Mouse (Mus musculus): ENCODE measurements around the gene Olfr1436. TPM values are rescaled to one million over a fixed set of nuclear protein-coding genes. Genes with fewer than 3 reads are reported as not detected.
"Not testable (repeated sequence)": the region's sequence is repeated elsewhere in the genome, so short reads cannot be mapped to it uniquely, and the experiment has no call there.

The Olfr1436 gene
- polyA plus RNA-seq (2016; fragmentation: Nextera tagmentation; extraction: Ambion mirVana) = not detected in 2 replicates

- not testable (repeated sequence) for H3K4me1 ChIP-seq
Observed at GRCm38 (mm10) chr19:12299030-12299429, at the start of gene Olfr1436. Gene Olfr1436 (minus strand): TSS chr19:12299130.

DNA sequence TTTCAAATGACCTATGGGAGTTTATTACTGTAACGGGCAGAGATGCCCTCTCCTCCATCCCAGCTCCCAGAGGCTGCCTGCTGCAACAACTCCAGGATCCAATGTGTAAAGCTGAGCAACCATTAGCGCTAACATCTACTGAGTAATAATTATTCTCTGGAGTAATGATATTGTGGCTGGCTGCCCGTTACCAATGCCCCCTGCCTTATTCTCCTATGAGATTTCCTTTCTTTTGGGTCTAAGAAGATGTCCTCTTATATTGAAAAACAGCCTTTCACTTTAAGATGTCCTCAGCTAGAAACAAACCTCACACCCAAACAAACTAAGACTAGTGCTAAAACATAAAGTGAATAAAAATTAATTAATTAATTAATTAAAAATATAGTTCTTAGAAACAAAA, 36.9 kb upstream of the Olfr1436 start, which contains the start of gene Olfr1438-ps1:
Gene Olfr1438-ps1, minus strand, starts transcription at position 101 of the 400 bp plus-strand sequence.
- Histone ChIP-seq H3K9me3 (no peaks in the 10 kb centered on the region), H3K27me3 (replicated peaks; ENCODE audit: low read depth, poor library complexity, severe bottlenecking) (no peaks in the 10 kb centered on the region), H3K27ac (replicated peaks) (no peak within 1 kb of the TSS), H3K36me3 (replicated peaks) (no peaks in the 10 kb centered on the region), H3K4me1 (no peaks in the 10 kb centered on the region), H3K4me3 (no peak within 1 kb of the TSS)
- no peak for DNase-seq (ENCODE audit: low spot score)
- 84% methylated on average over 3 of the region's 3 CpGs for WGBS

More at GRCm38 (mm10) chr19:12299030-12299429, at the start of gene Olfr1436:
- H3K9me3 ChIP-seq; H3K27me3 ChIP-seq (replicated peaks; ENCODE audit: low read depth, poor library complexity, severe bottlenecking); H3K36me3 ChIP-seq (replicated peaks); H3K27ac ChIP-seq (replicated peaks); H3K4me3 ChIP-seq; DNase-seq (ENCODE audit: low spot score): not testable (repeated sequence)
- 84% methylated on average over 1 of the region's 1 CpGs for whole genome bisulfite sequencing

- H3K27ac ChIP-seq (replicated peaks) = no peak within 1 kb of the TSS
- H3K36me3 ChIP-seq (replicated peaks) = no peaks in the 10 kb centered on the region
- WGBS = 82% methylated on average over 2 of the region's 2 CpGs
- no peaks in the 10 kb centered on the region for H3K27me3 ChIP-seq (replicated peaks; ENCODE audit: low read depth, poor library complexity, severe bottlenecking)
- H3K4me3 ChIP-seq = no peak within 1 kb of the TSS
- no peaks in the 10 kb centered on the region for H3K4me1 ChIP-seq
- no peak for DNase-seq (ENCODE audit: low spot score)
- no peaks in the 10 kb centered on the region for H3K9me3 ChIP-seq
Observed at GRCm38 (mm10) chr19:12325001-12325400, 26.1 kb upstream of the Olfr1436 start, which contains the start of gene Olfr1437. Gene Olfr1437 (minus strand): TSS chr19:12325101.

DNA sequence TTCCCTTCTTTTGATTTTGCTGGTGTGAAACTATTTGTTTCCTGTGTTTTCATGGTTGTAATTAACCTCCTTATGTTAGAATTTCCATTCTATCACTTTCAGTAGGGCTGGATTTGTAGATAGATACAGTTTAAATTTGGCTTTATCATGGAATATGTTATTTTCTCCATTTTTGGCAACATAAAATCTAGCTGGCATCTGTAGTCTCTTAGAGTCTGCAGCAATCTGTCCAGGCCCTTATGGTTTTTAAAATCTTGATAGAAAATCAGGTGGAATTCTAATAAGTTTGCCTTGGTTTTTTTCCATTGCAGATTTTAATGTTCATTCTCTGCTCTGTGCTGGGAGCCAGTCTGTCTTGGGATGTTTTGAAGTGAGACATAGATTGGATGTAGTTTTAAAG, 6.0 kb downstream of the Olfr1436 start:
- no peak for DNase-seq (ENCODE audit: low spot score)
- Histone ChIP-seq H3K36me3 (replicated peaks) (no peaks in the 10 kb centered on the region), H3K27ac (replicated peaks) (no peak overlapping the region), H3K4me1 (no peaks in the 10 kb centered on the region), H3K4me3 (no peak overlapping the region), H3K27me3 (replicated peaks; ENCODE audit: low read depth, poor library complexity, severe bottlenecking) (no peaks in the 10 kb centered on the region), H3K9me3 (no peaks in the 10 kb centered on the region)

DNA sequence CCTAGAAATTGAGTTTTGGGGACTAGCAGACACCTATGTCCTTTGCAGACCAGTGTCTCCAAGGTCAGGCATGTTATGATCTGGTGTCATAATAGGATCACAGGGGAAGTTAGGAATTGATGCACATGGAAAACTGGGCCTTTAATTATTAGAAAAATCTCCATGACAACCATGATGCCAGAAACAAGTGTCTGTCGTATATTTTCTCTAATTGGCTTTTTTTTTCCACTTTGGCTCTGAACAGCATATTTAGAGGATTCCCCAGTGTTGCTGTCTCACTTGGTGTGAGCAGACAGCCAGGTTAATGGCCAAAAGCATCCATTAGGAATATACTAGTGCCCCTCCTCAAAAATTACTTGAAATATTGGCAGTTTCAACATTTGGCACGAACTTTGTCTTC, 19.4 kb downstream of the Olfr1436 start, which contains the start of gene Olfr1434:
Gene Olfr1434, plus strand, starts transcription at position 301 of the 400 bp plus-strand sequence.
- H3K27ac ChIP-seq (replicated peaks) = no peak within 1 kb of the TSS
- H3K4me1 ChIP-seq = no peaks in the 10 kb centered on the region
- H3K4me3 ChIP-seq = no peak within 1 kb of the TSS
- no peaks in the 10 kb centered on the region for H3K36me3 ChIP-seq (replicated peaks)
- no peaks in the 10 kb centered on the region for H3K9me3 ChIP-seq
- no peak for DNase-seq (ENCODE audit: low spot score)
- WGBS = 76% methylated on average over 2 of the region's 2 CpGs
- H3K27me3 ChIP-seq (replicated peaks; ENCODE audit: low read depth, poor library complexity, severe bottlenecking) = no peaks in the 10 kb centered on the region

DNA sequence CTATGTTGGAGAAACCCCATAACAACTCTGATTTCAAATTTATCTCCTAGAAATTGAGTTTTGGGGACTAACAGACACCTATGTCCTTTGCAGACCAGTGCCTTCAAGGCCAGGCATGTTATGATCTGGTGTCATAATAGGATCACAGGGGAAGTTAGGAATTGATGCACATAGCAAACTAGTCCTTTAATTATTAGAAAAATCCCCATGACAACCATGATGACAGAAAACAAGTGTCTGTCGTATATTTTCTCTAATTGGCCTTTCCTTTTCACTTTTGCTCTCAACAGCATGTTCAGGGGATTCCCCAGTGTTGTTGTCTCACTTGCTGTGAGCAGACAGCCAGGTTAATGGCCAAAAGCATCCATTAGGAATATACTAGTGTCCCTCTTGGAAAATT, 38.2 kb downstream of the Olfr1436 start, which contains the start of gene Olfr235:
Gene Olfr235, plus strand, starts transcription at position 301 of the 400 bp plus-strand sequence.
- 58% methylated on average over 1 of the region's 1 CpGs for WGBS
- Histone ChIP-seq H3K9me3 (no peaks in the 10 kb centered on the region), H3K27ac (replicated peaks) (no peak within 1 kb of the TSS), H3K27me3 (replicated peaks; ENCODE audit: low read depth, poor library complexity, severe bottlenecking) (no peaks in the 10 kb centered on the region), H3K36me3 (replicated peaks) (no peaks in the 10 kb centered on the region), H3K4me1 (no peaks in the 10 kb centered on the region), H3K4me3 (no peak within 1 kb of the TSS)
- no peak for DNase-seq (ENCODE audit: low spot score)

Other genes with a start within 250 kb of the Olfr1436 start
- not detected in 2 replicates for gene Olfr1424, start 236.4 kb downstream of the Olfr1436 start, polyA plus RNA-seq (2016; fragmentation: Nextera tagmentation; extraction: Ambion mirVana)
- not detected in 2 replicates for gene Olfr1425, start 221.4 kb downstream of the Olfr1436 start, polyA plus RNA-seq (2016; fragmentation: Nextera tagmentation; extraction: Ambion mirVana)
- gene Olfr1426, start 207.1 kb downstream of the Olfr1436 start, polyA plus RNA-seq (2016; fragmentation: Nextera tagmentation; extraction: Ambion mirVana) = not detected in 2 replicates
- not detected in 2 replicates for gene Olfr1427, start 195.8 kb downstream of the Olfr1436 start, polyA plus RNA-seq (2016; fragmentation: Nextera tagmentation; extraction: Ambion mirVana)
- not detected in 2 replicates for gene Olfr1428, start 183.2 kb downstream of the Olfr1436 start, polyA plus RNA-seq (2016; fragmentation: Nextera tagmentation; extraction: Ambion mirVana)
- gene Olfr76, start 175.9 kb downstream of the Olfr1436 start, polyA plus RNA-seq (2016; fragmentation: Nextera tagmentation; extraction: Ambion mirVana) = not detected in 2 replicates
- gene Olfr1555-ps1, start 129.0 kb downstream of the Olfr1436 start, polyA plus RNA-seq (2016; fragmentation: Nextera tagmentation; extraction: Ambion mirVana) = not detected in 2 replicates
- not detected in 2 replicates for gene Olfr1431, start 98.5 kb downstream of the Olfr1436 start, polyA plus RNA-seq (2016; fragmentation: Nextera tagmentation; extraction: Ambion mirVana)
- not detected in 2 replicates for gene Olfr1432, start 66.5 kb downstream of the Olfr1436 start, polyA plus RNA-seq (2016; fragmentation: Nextera tagmentation; extraction: Ambion mirVana)
- not detected in 2 replicates for gene Olfr262, start 57.5 kb downstream of the Olfr1436 start, polyA plus RNA-seq (2016; fragmentation: Nextera tagmentation; extraction: Ambion mirVana)
- gene Olfr235, start 38.1 kb downstream of the Olfr1436 start, polyA plus RNA-seq (2016; fragmentation: Nextera tagmentation; extraction: Ambion mirVana) = not detected in 2 replicates
- not detected in 2 replicates for gene Olfr1434, start 19.3 kb downstream of the Olfr1436 start, polyA plus RNA-seq (2016; fragmentation: Nextera tagmentation; extraction: Ambion mirVana)
- not detected in 2 replicates for gene Olfr1437, start 26.0 kb upstream of the Olfr1436 start, polyA plus RNA-seq (2016; fragmentation: Nextera tagmentation; extraction: Ambion mirVana)
- not detected in 2 replicates for gene Olfr1438-ps1, start 36.8 kb upstream of the Olfr1436 start, polyA plus RNA-seq (2016; fragmentation: Nextera tagmentation; extraction: Ambion mirVana)
- gene Olfr1440, start 88.1 kb upstream of the Olfr1436 start, polyA plus RNA-seq (2016; fragmentation: Nextera tagmentation; extraction: Ambion mirVana) = not detected in 2 replicates
- not detected in 2 replicates for gene Olfr1441, start 118.3 kb upstream of the Olfr1436 start, polyA plus RNA-seq (2016; fragmentation: Nextera tagmentation; extraction: Ambion mirVana)
- not detected in 2 replicates for gene Pfpl, start 128.8 kb upstream of the Olfr1436 start, polyA plus RNA-seq (2016; fragmentation: Nextera tagmentation; extraction: Ambion mirVana)
- 0.08 and 0.17 TPM in 2 replicates for gene Mpeg1, start 161.6 kb upstream of the Olfr1436 start, polyA plus RNA-seq (2016; fragmentation: Nextera tagmentation; extraction: Ambion mirVana)
- 12.1 and 19.8 TPM in 2 replicates for gene Dtx4, start 202.3 kb upstream of the Olfr1436 start, polyA plus RNA-seq (2016; fragmentation: Nextera tagmentation; extraction: Ambion mirVana)
- 19.3 and 21.4 TPM in 2 replicates for gene Fam111a, start 246.6 kb upstream of the Olfr1436 start, polyA plus RNA-seq (2016; fragmentation: Nextera tagmentation; extraction: Ambion mirVana)

Measured in embryonic facial prominence, embryonic 10.5 days (tissue).